Mouse (Mus musculus) kidney, adult 9 months (tissue): ENCODE results near the gene Plce1.
"Not testable (repeated sequence)": the region's sequence is repeated elsewhere in the genome, so short reads cannot be mapped to it uniquely, and the experiment has no call there.

Experiments
- DNase-seq: peaks from one replicate; pipeline ENCODE4 v3.0.0; 2022

Plce1 gene

GRCm38 (mm10) chr19:38504597-38504996 is 23.7 kb downstream of the Plce1 start:
- peak; percentile 7 for DNase-seq

DNA sequence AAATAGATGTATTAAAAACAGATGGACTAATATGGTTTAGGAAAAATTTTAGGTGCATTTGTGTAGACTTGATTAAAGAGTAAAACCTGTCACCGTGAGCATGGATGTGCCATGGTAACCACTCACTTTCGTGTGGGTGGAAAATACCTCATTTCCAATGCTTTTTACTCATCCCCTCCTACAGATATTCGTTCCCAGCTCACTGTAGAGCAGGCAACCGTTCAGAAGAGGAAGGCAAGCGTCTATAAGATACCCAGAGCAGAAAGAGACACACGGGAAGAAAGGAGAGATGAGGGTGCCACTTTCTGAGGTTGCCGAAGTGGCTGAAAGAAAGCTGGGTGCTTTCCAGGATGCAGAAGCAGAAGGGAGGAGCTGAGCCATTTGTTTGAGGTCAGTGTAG is 25.2 kb downstream of the Plce1 start:
- no peak for DNase-seq

DNA sequence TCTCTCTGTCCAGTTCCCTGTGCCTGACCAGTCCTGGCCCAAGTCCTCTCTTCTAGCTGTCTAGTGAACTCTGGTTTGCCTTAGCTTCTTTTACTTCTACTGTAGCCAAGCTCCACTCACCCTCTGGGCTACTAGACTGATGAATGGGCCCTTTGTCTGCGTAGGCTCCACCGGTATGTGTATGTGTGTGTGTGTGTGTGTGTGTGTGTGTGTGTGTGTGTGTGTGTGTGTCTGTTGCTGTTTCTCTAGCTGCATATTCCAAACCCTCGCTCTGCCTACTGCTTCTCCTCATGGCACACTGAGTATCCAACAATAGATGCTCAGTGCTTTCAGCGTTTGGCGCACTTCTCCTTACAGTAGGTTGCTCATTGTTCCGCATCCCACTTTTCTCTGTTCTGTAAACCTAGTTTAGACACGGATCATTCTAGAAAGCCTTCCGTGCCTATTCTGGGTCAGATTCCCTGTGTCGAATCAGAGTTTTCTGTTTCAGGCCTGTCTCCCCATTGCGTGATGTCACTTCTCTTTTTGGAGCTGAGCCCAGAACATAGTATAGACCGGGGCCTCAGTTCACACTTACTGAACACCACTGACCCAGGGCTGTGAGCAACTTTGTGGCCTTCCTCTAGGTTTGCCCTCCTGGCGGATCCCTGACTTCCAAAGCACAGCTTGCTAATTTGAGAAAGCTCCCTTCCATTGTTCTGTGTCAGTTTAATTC is 26.5 kb downstream of the Plce1 start:
- no peak for DNase-seq

DNA sequence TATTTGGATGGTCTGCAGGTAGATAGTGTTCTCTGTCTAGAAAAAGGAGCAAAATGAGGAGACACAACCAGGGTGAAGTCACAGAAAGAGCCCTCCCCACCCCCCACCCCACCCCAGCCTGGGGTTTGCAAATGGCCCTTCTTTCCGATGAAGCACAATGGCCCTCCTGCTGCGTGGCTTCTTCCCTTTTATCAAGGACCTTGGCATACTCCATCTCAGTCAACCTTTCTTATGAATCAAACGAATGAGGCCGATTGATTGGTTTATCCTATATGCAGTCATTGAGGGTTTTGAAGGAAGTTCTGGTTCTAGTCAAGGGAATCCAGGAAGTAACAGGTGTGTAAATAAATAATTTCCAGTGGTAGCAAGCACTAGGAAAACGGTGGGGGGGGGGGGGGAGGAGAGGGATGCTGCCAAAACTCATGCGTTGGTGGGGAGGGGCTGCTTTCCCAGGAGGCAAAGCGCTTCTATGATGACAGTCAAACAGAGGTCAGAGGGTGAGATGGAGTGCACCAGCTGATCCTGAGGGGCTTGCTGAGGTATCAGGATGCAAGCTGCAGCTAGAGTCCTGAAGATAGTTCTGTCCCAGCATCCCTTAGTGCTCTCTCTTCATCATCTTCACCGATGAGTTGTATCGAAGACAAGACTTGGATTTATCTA is 27.2 kb downstream of the Plce1 start:
- no peak for DNase-seq

GRCm38 (mm10) chr19:38514417-38515184 is 33.7 kb downstream of the Plce1 start:
- no peak for DNase-seq

DNA sequence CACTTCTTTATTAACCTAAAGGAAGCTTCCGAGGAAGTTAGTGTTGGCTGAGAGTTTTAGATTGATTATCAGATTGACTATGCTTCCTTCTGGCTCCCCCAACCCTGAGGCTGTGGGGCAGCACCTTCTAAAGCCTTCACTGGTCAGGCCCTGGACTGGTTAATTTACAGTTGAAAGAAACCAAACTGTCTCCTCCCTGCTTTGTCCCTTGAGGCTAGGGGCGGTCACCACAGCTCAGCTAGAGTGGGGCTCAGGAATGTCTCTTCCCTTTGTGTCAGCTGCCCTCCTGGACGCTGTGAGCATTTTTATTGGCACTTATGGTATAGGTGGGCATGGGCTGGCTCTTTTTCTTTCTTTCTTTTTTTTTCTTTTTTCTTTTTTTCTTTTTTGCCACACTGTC is 45.9 kb downstream of the Plce1 start:
- no peak for DNase-seq

GRCm38 (mm10) chr19:38527475-38527874 is 46.6 kb downstream of the Plce1 start:
- DNase-seq: no peak

DNA sequence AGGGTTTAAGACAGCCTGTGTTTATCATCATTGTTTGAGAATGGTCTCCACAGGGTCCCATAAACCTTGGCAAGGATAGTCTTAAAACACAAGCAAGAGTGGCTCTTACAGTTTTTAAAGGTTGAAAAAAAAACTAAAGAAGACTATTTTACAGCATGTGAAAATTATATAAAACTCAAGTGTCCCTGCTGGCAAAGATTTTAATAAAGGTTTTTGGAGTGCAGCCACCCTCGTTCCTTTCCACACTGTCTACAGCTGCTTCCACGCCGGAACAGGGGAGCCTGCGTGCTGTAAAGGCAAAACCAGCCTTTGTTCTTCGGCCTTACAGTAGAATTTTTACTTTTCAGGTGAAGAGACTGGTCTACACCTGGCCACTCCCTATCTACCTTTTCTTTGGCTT is 52.3 kb downstream of the Plce1 start:
- no peak for DNase-seq

DNA sequence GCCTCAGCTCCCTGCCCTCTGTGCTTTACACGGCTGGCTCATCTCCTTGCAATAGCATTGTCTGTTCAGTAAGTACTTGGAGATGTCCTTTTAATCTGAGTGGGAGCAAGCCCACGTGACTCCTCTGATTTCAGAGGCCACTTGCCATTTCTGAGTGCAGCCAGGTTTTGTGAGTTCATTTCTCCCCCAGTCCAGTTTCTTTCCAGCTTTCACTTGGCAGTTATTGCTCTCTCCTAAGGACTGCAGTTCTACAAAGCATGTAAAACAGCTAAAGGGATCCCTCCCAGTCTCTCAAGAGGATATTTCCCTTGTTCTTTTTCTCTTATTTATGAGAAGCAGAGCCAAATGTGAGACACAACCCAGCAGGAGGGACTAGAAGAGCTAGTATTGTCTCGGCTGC is 58.4 kb downstream of the Plce1 start:
- DNase-seq: no peak

DNA sequence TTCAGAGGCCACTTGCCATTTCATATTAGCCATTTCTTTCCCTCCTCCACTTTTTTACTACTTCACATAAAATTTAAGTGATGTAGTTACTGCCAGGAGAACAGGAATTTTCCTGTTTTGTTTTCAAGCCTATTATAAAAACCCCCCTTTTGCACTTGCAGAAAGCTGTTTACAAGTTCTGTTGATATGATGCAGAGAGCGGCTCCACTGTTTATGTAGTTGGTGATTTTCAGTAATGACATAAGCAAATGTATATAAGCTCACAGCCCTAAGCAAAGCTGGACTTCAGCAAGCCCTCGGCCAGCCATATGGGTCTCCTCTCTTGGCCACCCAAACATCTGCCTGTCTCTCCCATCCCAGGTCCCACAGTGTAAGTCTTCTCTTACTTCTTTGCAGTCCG is 59.6 kb downstream of the Plce1 start:
- no peak for DNase-seq

DNA sequence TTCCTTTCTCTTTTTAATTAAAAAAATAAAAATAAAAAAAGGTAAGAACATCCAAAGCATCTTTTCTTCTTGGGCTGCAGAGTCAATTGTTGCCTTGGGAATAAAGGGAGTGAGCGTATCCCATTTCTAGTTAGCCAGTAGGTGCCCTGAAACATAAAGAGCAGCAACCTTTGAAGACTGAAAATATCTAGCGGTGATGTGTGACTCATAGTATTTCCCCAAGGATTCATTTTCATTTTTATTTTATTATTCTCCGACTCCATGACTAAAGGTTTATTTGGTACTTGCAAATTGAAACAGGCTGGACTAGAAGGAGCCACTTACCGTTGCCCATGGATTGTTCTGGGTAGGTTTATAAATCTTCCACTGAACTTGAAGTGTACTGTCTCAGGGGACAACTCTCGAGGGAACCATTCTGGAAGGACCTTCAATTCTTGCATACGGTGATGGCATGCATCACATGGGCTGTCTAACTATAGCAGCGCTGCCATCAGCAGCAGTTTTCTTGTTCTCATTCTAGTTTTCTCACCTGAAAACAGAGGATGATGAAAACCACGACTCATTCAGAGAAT is 68.7 kb downstream of the Plce1 start:
- DNase-seq: no peak

DNA sequence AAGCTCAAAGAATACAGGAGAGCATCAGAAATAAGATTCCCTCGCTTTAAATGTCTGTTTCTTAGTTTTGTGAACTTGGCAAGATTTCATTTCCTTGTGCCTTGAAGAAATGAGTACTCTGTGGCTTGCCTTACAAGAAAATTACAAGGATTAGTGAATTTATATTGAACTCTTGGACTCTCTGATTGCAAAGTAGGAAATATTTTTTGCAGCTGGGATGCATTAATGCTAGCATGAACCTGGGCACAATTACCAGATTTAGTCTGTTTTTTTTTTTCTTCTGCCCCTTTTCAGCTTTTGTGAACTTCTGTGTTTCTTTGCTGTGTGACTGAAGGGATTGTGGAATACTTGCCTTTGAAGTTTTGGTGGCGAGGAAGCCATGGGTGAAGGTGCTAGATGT is 72.6 kb downstream of the Plce1 start:
- DNase-seq: no peak

DNA sequence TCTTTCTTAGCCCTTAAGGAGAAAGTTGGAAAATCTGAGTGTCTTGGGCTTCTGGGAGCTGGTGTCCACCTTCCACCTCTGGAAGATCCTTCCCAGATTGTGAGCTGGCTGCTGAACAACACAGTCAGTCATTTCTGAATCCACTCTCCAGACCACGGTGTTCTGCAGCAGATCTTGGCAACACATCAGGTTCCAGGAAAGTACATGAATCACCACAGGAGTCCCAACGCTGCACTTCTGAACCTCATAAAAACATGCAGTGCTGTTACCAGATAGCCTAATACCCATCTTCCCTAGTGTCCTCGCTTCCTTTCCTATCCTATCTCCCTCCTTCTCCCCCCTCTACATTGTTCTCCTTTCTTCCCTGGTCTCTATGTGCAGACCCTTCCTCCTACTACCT is 74.5 kb downstream of the Plce1 start:
- no peak for DNase-seq

DNA sequence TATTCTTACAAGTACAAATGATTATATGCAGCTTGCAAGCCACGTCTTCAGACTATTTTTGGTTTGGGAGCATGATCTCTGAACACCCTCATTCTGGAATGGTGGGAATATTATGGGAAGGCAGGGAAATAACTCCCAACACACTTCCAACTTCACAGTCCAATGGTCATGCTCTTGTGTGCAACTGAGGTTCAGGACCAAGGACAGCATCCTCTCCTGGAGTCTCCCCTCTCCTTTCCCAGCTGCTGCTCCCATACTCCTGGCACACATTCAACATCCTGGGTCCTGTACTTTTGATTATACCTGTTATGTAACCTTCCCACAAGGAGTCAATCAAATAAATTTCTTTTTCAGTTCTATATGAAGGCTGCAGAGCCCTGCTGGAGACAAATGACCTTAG is 77.9 kb downstream of the Plce1 start:
- peak; percentile 21 for DNase-seq

GRCm38 (mm10) chr19:38561887-38562286 is 81.0 kb downstream of the Plce1 start:
- DNase-seq: not testable (repeated sequence)

DNA sequence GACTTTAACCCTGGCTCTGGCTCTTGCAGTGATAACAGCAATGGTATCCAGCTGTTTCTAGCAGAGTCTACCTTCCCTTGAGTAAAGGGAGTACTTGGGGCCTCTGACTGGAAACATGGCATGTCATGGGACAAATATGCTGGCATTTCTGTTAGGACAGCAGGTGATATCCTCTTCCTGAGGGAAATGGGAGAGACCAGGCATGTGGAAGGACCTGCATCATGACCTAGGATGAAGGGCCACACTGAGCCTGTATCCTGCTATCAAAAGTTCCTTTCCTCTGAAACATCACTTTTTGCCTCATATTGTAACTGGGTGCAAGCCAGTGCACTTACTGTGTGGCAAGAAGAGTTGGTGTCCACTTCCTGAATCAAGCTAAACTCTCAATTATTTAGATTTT is 85.2 kb downstream of the Plce1 start:
- DNase-seq: no peak

- no peak for DNase-seq
These were observed 85.8 kb downstream of the Plce1 start for GRCm38 (mm10) chr19:38566752-38567151.

DNA sequence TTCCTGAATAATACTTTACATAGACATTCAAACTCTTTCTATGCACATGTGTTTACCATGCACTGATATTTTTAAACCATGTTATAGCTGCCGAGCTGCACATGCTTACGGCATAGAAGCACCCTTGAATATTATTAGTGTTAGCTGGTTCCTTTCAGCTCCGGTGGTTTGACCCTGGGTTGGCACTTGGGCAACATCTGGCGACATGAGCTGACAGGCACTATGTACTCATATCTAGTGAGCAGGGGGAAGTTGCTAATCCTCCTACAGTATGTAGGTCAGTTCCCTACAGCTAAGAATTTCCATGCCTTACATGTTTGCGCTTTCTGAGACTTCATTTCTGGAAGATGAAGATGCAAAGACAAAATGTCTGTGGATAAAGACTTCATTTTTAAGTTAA is 86.4 kb downstream of the Plce1 start:
- DNase-seq: no peak

DNA sequence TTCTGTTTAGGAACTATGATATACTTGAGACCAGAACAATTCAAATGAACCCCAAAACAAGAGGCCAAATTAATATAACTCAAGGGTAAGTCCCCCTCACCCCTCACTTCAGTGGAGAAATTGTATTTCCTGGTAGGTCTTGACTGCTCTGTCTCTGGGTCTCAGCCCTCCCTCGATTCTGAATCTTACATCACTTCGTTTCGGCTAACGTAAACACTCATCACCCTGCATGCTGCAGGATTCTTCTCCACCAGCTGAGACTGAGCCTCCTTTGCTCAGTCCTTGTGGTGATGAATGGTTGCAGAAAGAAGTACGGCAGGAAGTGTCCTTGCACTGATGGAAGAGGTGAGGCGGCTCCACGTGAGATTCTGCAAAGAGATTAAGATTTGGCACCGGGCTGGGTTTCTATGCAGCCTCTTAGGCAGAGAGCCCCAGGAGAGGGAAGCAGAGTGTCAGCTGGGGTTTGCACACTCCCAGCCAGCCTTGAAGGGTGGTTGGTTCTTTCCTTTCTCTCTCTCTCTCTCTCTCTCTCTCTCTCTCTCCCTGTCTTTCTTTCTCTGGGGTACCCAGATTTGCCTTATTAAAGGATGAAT is 97.7 kb downstream of the Plce1 start:
- DNase-seq: no peak

- DNase-seq: no peak
These were observed 102.0 kb downstream of the Plce1 start for GRCm38 (mm10) chr19:38582861-38583260.

DNA sequence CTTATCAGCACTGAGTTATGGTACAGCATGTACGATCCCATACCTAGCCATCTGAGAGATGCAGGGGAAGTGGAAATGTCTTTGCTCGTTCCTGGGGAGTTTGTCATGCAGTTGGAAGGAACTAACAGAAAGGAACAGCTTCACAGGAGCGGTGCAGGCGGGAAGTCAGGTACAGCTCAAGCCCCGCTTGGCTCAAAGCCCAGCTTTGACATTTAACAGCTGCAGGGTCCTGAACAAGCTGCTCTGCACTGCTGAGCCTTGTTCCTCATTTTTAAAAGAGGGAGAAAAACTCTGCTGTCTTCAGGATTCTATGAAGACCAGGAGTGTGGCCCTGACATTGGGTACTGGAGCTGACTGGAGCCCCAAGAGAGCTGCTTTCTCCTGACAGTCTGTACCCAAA is 106.7 kb downstream of the Plce1 start:
- no peak for DNase-seq

DNA sequence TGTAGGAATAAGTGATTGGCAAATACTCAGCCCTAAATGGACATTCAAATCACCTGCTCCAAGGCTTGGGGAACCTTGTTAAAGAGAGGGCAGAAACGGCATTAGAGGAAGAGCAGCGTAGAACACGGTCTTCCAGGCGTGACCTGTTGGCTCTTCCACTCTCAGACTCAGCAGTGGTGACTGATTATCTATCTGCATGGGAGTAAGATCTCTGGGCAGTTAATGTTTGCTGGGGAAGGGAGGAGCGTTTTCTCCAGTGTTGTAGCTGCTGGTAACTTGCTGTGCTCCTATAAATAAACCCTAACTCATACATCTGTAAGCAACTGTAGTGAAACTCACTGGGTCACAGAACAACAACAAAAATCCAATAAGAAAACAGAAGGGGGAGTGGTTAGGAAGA is 108.6 kb downstream of the Plce1 start:
- DNase-seq: peak; percentile 54

- DNase-seq: no peak
These were observed 109.0 kb downstream of the Plce1 start for GRCm38 (mm10) chr19:38589941-38590340.
